Mouse (Mus musculus) midbrain, embryonic 12.5 days (tissue): ENCODE results near the gene Cysltr2. TPM values are rescaled to one million over a fixed set of nuclear protein-coding genes. Genes with fewer than 3 reads are reported as not detected.

Experiments
- ATAC-seq: fragments of 200-750 bp; cut with Nextera tagmentation; 2 replicates; pipeline ENCODE4 v1.8.0; 2017; ENCODE audit warnings: low read depth, moderate TSS enrichment, moderate library complexity; ENCODE audit not compliant: low FRiP score
- H3K27ac ChIP-seq: fragments of 300-500 bp; sonication (generic); replicated peaks from 2 replicates; pipeline ENCODE4 v1.5.1; 2016; ENCODE audit warnings: mild to moderate bottlenecking
- H3K27me3 ChIP-seq: fragments of 300-500 bp; sonication (generic); 2 replicates; pipeline ENCODE4 v1.6.1; 2016; ENCODE audit warnings: mild to moderate bottlenecking
- H3K36me3 ChIP-seq: fragments of 300-500 bp; sonication (generic); 2 replicates; pipeline ENCODE4 v1.6.1; 2016
- H3K4me1 ChIP-seq: fragments of 300-500 bp; sonication (generic); 2 replicates; pipeline ENCODE4 v1.6.1; 2016
- H3K4me2 ChIP-seq: fragments of 300-500 bp; sonication (generic); replicated peaks from 2 replicates; pipeline ENCODE4 v1.6.1; 2016; ENCODE audit warnings: mild to moderate bottlenecking, moderate library complexity
- H3K4me3 ChIP-seq: fragments of 300-500 bp; sonication (generic); 2 replicates; pipeline ENCODE4 v1.5.1; 2016; ENCODE audit warnings: mild to moderate bottlenecking
- H3K9ac ChIP-seq: fragments of 300-500 bp; sonication (generic); replicated peaks from 2 replicates; pipeline ENCODE4 v1.6.1; 2016; ENCODE audit warnings: mild to moderate bottlenecking, moderate library complexity
- H3K9me3 ChIP-seq: fragments of 300-500 bp; sonication (generic); 2 replicates; pipeline ENCODE4 v1.6.1; 2016; ENCODE audit warnings: mild to moderate bottlenecking
- WGBS: fragments of 180-500 bp; shearing (Covaris S2); methylation state at CpG from one replicate; pipeline ENCODE4 v1.1.7; 2016; 5-methylcytosine and 5-hydroxymethylcytosine counted together
- polyA plus RNA-seq: library from polyadenylated mRNA; unstranded; fragments of >200 nt; fragmentation: Nextera tagmentation; extraction: Ambion mirVana; gene quantifications from 2 replicates; pipeline ENCODE4 v1.2.1, GENCODE M21; 2016

Gene Cysltr2
- polyA plus RNA-seq = not detected in 2 replicates

DNA sequence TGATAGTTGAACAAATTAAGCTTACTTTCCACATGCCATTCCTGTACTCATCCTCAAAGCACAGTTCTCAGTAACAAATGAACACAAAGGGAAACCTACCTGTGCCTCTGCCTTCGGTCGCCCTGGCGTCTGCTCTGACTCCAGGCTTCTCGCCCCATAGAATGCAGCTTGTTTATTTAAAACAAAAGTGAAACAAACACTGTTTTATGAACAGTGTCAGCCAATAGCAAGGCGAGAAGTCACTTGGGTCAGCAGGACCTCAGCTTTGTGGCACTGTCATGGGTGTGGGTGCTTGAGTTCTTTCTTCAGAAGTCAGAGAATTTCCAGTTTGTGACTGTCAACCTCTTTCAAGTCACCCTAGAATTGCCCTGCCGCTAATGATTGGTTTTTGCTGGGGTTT, at the start of gene Cysltr2:
TSS of gene Cysltr2 (minus strand) at position 178 of the 400 bp plus-strand sequence.
- no peaks in the 10 kb centered on the region for H3K36me3 ChIP-seq
- H3K4me1 ChIP-seq = peaks cover 4% of the 10 kb centered on the region; the same call in 1 of the 2 replicates
- no peak within 1 kb of the TSS for H3K9ac ChIP-seq
- ATAC-seq = no peak
- H3K9me3 ChIP-seq = no peaks in the 10 kb centered on the region
- 70% methylated on average over 6 of the region's 6 CpGs for WGBS
- H3K27ac ChIP-seq = no peak within 1 kb of the TSS
- H3K4me2 ChIP-seq = no peak within 1 kb of the TSS
- H3K27me3 ChIP-seq = no peaks in the 10 kb centered on the region
- no peak within 1 kb of the TSS for H3K4me3 ChIP-seq

DNA sequence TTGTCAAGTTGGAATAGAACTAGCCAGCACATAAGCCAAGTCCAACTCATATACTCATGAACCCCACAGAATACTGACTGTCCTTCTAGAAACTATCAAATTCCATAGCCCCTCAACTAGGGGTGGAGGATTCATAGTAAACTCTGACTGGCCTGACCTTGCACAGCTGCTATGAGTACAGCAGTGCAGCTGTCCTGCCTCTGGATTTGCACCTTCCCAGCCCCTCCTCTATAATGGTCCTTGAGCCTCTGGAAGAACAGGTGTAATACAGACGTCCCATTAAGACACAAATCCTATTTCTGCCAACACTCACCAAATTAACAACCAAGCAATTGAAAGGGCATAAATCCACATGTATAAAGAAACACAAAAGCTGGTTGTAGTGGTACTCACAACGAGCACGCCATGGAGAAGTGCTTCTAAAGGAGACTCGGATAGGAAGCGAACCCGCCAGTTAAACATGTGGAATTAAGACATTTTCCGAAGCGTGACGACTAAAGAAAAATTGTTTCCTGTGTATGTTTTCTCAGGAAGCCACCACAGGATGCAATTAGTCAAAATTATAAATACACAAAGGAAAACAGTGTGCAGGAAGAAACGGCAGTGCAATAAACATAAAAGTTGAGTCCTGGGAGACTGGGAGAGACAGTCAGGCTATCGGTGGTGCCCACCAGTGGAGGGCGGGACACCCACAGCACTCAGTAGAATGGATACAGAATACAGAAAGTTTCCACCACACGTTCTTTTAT, 46.1 kb upstream of the Cysltr2 start:
- Histone ChIP-seq H3K36me3 (no peaks in the 10 kb centered on the region), H3K9ac (no peak overlapping the region), H3K9me3 (no peaks in the 10 kb centered on the region), H3K4me3 (no peak overlapping the region), H3K27me3 (0 out of 2 replicates have a peak, but pooled peaks cover 6% of the 10 kb centered on the region), H3K27ac (no peak overlapping the region), H3K4me2 (no peak overlapping the region), H3K4me1 (no peaks in the 10 kb centered on the region)
- 81% methylated on average over 13 of the region's 13 CpGs for WGBS
- ATAC-seq = no peak

DNA sequence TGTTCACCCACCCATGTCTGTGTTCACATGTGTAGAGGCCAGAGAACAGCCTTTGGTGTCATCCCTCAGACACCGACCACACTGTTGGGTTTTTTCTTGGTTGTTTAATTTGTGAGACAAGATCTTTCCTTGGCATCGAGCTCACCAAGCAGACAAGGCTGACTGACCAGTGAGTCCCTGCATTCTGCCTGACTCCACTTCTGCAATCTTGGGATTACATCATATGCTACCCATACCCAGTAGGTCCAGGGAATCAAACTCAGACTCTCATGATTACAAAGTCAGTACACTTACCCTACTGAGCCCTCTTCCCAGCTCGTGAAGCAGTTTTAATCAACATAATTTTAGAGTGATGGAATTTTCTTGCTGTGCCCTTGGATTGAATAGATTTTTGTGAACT, 44.0 kb upstream of the Cysltr2 start:
- WGBS = 96% methylated on average over 3 of the region's 3 CpGs
- H3K4me1 ChIP-seq = no peaks in the 10 kb centered on the region
- no peak overlapping the region for H3K9ac ChIP-seq
- H3K27ac ChIP-seq = no peak overlapping the region
- no peak for ATAC-seq
- H3K27me3 ChIP-seq = no peaks in the 10 kb centered on the region
- H3K4me2 ChIP-seq = no peak overlapping the region
- no peaks in the 10 kb centered on the region for H3K36me3 ChIP-seq
- no peak overlapping the region for H3K4me3 ChIP-seq
- no peaks in the 10 kb centered on the region for H3K9me3 ChIP-seq

DNA sequence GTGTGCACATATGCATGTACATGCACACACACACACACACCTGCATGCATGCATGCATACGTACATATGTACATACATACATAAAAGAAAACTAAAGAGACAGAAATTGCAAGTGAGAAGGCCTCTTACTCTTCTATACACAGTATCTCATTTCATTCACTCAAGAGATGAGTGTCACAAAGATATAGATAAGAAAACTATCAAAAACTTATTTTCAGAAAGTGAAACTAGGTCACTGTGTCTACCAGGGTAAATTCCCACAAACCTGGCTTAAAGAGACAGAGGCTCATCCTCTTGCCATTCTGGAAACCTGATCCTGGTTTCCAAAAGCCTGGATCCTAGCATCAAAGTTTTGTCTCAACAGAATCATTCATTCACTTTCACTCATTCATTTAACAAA, 39.3 kb upstream of the Cysltr2 start:
- Histone ChIP-seq H3K27ac (no peak overlapping the region), H3K27me3 (no peaks in the 10 kb centered on the region), H3K4me3 (no peak overlapping the region), H3K9ac (no peak overlapping the region), H3K9me3 (no peaks in the 10 kb centered on the region), H3K4me2 (no peak overlapping the region), H3K4me1 (no peaks in the 10 kb centered on the region), H3K36me3 (no peaks in the 10 kb centered on the region)
- no peak for ATAC-seq
- 97% methylated on average over 1 of the region's 1 CpGs for WGBS

DNA sequence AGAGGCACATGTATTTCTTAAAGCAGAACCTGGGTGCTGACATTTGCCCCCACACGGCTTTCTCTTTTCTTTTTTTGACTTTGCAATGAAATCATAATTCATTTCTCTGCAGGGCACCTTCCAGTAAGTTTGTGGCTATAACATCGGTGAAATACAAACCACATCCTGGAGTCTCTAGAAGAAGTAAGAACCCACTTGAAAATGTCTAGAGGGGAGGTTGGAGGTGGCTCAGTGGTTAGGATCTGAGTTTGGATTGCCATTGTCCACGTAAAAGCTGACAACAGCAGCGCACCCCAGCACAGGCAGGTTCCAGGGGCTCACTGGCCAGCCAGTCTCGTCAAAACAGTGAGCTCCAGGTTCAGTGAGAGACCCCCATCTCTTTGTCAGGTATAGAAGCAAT, 38.8 kb upstream of the Cysltr2 start:
- WGBS = 86% methylated on average over 5 of the region's 5 CpGs
- ATAC-seq = no peak

DNA sequence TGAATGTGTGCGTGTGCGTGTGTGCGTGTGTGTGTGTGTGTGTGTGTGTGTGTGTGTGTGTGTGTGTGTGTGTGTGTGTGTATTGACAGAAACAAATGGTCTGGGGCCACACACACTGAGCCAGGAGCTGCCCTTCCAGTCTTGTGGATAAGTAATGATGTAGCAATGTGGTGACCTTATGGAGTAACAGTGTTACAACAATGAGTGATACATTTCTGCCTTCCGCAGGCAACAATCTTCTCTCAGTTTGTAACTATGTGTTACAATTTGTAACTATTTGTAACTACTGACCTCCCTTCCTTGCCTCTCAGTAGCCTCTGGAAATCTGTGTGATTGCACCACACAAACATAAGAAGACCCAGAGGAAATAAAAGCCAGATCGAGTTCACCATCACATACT, 38.3 kb upstream of the Cysltr2 start:
- H3K4me2 ChIP-seq = no peak overlapping the region
- no peak overlapping the region for H3K4me3 ChIP-seq
- no peaks in the 10 kb centered on the region for H3K36me3 ChIP-seq
- H3K4me1 ChIP-seq = no peaks in the 10 kb centered on the region
- H3K27ac ChIP-seq = no peak overlapping the region
- no peak for ATAC-seq
- no peaks in the 10 kb centered on the region for H3K27me3 ChIP-seq
- no peaks in the 10 kb centered on the region for H3K9me3 ChIP-seq
- H3K9ac ChIP-seq = no peak overlapping the region
- WGBS = 78% methylated on average over 5 of the region's 5 CpGs

More for the DNA sequence above, 38.8 kb upstream of the Cysltr2 start:
- no peak overlapping the region for H3K4me3 ChIP-seq
- no peak overlapping the region for H3K9ac ChIP-seq
- H3K27me3 ChIP-seq = no peaks in the 10 kb centered on the region
- no peak overlapping the region for H3K4me2 ChIP-seq
- no peaks in the 10 kb centered on the region for H3K4me1 ChIP-seq
- no peaks in the 10 kb centered on the region for H3K36me3 ChIP-seq
- H3K9me3 ChIP-seq = no peaks in the 10 kb centered on the region
- no peak overlapping the region for H3K27ac ChIP-seq

DNA sequence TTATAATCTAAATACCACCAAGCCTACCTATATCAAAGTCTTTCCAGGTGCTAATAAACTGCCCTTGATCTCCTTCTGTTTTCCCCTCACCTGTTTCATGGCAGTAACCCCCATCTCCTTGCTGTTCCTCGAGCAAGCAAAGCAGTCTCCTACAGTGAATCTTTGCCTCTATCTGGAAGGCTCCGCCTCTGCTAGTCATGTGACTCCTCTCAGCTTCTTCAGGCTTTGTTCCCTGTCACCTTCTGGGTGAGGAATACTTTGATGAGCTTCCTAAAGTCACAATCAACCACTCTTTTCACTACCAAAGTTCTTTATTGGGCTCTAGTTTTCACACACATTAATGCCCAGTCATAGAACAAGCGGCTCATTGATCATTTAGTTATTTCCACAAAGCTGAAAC, 37.5 kb upstream of the Cysltr2 start:
- no peaks in the 10 kb centered on the region for H3K36me3 ChIP-seq
- 58% methylated on average over 3 of the region's 3 CpGs for WGBS
- H3K4me2 ChIP-seq = no peak overlapping the region
- no peaks in the 10 kb centered on the region for H3K9me3 ChIP-seq
- H3K27ac ChIP-seq = no peak overlapping the region
- no peaks in the 10 kb centered on the region for H3K27me3 ChIP-seq
- no peak for ATAC-seq
- H3K9ac ChIP-seq = no peak overlapping the region
- H3K4me1 ChIP-seq = no peaks in the 10 kb centered on the region
- no peak overlapping the region for H3K4me3 ChIP-seq

DNA sequence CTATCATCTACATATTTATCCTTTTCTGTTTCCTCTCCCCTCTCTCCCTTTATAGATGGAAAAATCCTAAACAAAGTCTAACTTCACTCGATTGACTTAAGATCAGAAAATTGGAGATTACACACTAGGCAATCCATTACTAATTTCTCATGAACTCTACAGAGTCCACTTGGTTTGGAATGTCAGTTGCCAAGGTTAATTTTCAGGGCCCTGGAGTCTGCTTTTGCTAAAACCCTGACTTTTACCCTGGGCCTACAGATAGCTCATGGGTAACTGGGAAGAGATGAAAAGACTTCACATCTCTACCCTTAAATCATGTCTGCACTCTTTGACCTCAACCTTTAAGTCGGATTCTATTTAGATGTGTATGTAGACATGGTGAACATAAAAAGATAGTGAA, 34.6 kb upstream of the Cysltr2 start:
- Histone ChIP-seq H3K4me1 (no peaks in the 10 kb centered on the region), H3K27me3 (no peaks in the 10 kb centered on the region), H3K4me2 (no peak overlapping the region), H3K36me3 (no peaks in the 10 kb centered on the region), H3K9ac (no peak overlapping the region), H3K27ac (no peak overlapping the region), H3K9me3 (no peaks in the 10 kb centered on the region), H3K4me3 (no peak overlapping the region)
- no peak for ATAC-seq
- WGBS = 86% methylated on average over 2 of the region's 2 CpGs

DNA sequence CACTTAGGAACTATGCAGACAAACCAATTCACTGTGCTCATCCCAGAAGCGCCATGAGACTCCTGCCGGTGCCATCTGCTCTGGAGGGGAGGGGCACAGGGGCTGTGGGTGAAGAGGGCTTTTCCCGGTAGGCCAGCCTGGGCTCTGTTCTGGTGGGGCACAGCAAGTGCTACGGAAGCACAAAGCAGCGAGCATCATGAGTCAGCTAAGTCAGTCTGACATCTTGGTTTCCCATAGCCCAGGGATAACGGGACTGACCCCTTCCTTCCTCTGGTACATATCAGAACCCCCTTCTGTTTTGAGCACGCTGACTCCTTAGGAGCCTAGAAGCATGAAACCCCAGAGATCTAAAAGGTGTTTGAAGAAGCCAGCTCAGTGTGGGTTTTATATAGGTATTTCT, 15.5 kb upstream of the Cysltr2 start:
- no peak overlapping the region for H3K27ac ChIP-seq
- WGBS = 82% methylated on average over 7 of the region's 7 CpGs
- ATAC-seq = no peak

DNA sequence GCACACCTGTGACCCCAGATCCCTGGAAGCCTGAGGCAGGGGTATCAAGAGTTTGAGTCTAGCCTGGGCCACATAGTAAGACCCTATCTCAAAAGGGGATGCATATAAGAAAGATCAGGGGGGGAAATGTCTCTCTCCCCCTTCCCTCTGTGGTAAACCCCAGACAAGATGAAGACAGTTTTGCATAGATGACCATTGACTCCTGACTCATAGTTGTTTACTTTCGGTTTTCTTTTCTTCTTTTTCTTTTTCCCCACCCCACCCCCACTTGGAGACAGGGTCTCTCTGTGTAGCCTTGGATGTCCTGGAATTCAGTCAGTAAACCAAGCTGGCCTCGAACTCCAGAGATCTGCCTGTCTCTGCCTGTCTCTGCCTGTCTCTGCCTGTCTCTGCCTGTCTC, 9.8 kb upstream of the Cysltr2 start:
- ATAC-seq = no peak
- H3K4me2 ChIP-seq = no peak overlapping the region
- H3K4me3 ChIP-seq = no peak overlapping the region
- no peak overlapping the region for H3K27ac ChIP-seq
- H3K4me1 ChIP-seq = no peaks in the 10 kb centered on the region
- no peak overlapping the region for H3K9ac ChIP-seq
- WGBS = 91% methylated on average over 2 of the region's 2 CpGs
- no peaks in the 10 kb centered on the region for H3K9me3 ChIP-seq
- no peaks in the 10 kb centered on the region for H3K36me3 ChIP-seq
- no peaks in the 10 kb centered on the region for H3K27me3 ChIP-seq

More for the DNA sequence above, 15.5 kb upstream of the Cysltr2 start:
- Histone ChIP-seq H3K9ac (no peak overlapping the region), H3K9me3 (no peaks in the 10 kb centered on the region), H3K27me3 (no peaks in the 10 kb centered on the region), H3K4me2 (no peak overlapping the region), H3K36me3 (no peaks in the 10 kb centered on the region), H3K4me1 (no peaks in the 10 kb centered on the region), H3K4me3 (no peak overlapping the region)

DNA sequence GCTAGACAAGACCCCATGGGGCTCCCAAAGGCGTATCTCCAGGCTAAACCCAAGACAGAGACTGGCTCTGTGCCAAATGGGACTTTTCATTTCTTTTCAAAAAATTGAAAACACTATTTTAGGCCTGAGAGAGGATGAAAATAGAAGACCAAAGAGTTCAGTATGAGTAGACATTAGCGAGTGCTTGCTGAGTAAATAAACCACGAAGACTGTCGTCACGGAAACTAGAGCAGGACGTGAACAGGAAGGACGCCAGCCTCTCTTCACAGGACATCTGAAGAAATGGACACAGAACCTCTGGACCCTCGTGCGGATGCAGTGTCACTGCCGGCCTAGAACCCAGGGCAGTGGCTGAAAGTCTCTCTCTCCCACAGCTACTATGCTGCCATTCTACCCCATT, 8.8 kb upstream of the Cysltr2 start:
- 79% methylated on average over 10 of the region's 10 CpGs for WGBS
- H3K4me3 ChIP-seq = no peak overlapping the region
- H3K9ac ChIP-seq = no peak overlapping the region
- H3K9me3 ChIP-seq = no peaks in the 10 kb centered on the region
- H3K27ac ChIP-seq = no peak overlapping the region
- H3K4me1 ChIP-seq = no peaks in the 10 kb centered on the region
- H3K36me3 ChIP-seq = no peaks in the 10 kb centered on the region
- no peaks in the 10 kb centered on the region for H3K27me3 ChIP-seq
- no peak for ATAC-seq
- no peak overlapping the region for H3K4me2 ChIP-seq

DNA sequence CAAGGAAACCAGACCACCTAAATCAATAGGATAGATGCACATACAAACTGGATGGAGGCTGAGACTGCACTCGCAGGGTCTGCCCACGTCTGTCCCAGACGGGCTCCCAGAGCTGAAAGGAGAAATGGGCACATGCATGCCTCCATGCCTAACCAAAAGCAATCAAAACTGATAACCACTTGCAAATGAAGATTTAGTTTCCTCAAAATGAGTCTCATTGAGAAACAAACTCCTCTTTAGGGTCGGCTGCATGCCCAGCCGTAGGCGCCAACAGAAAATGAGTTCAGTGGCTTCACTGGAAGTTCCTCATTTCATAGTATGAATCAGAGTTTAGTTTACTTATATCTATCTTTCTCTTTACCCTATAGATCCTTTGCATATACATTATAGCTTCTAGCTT, 7.9 kb upstream of the Cysltr2 start:
- WGBS = 98% methylated on average over 6 of the region's 6 CpGs
- no peaks in the 10 kb centered on the region for H3K27me3 ChIP-seq
- no peaks in the 10 kb centered on the region for H3K4me1 ChIP-seq
- no peak overlapping the region for H3K27ac ChIP-seq
- no peak overlapping the region for H3K4me2 ChIP-seq
- no peaks in the 10 kb centered on the region for H3K9me3 ChIP-seq
- H3K9ac ChIP-seq = no peak overlapping the region
- ATAC-seq = no peak
- H3K4me3 ChIP-seq = no peak overlapping the region
- H3K36me3 ChIP-seq = no peaks in the 10 kb centered on the region
